Mouse (Mus musculus): ENCODE data around the gene Ces1e. TPM values are rescaled to one million over a fixed set of nuclear protein-coding genes. Genes with fewer than 3 reads are reported as not detected.

The Ces1e gene
- polyA plus RNA-seq, 1 experiment from 2014 or later = not detected

GRCm38 (mm10) chr8:93151401-93151800 is 78.0 kb downstream of the Ces1e start:
- no peak overlapping the region for H3K4me2 ChIP-seq
- 92% methylated on average over 1 of the region's 1 CpGs for WGBS
- no peak for ATAC-seq (replicated peaks; ENCODE audit: low FRiP score)

More at GRCm38 (mm10) chr8:93151401-93151800, 78.0 kb downstream of the Ces1e start:
- no peak for DNase-seq (ENCODE audit: low spot score)
- Histone ChIP-seq H3K4me3 (ENCODE audit: low read depth, low read length) (no peak overlapping the region), H3K27me3 (replicated peaks; ENCODE audit: control insufficient read depth, insufficient read depth, low read length) (no peaks in the 10 kb centered on the region), H3K4me1 (replicated peaks; ENCODE audit: control insufficient read depth, insufficient read depth, low read length) (no peaks in the 10 kb centered on the region), H3K9me3 (ENCODE audit: control insufficient read depth, low read length) (no peaks in the 10 kb centered on the region), H3K9ac (ENCODE audit: low read depth, low read length) (no peak overlapping the region), H3K36me3 (ENCODE audit: control insufficient read depth, insufficient read depth, low read length) (no peaks in the 10 kb centered on the region), H3K27ac (ENCODE audit: low read depth, low read length) (no peak overlapping the region)

Other genes starting within 250 kb of the Ces1e start
- gene Ces1a, start 181.4 kb downstream of the Ces1e start, polyA plus RNA-seq (2014; fragmentation: Nextera tagmentation; extraction: Ambion mirVana) = not detected in 2 replicates
- gene Ces1b, start 149.6 kb downstream of the Ces1e start, polyA plus RNA-seq (2014; fragmentation: Nextera tagmentation; extraction: Ambion mirVana) = not detected in 2 replicates
- 0.22 TPM in 1 of 2 replicates, not detected in the other for gene Ces1c, start 98.3 kb downstream of the Ces1e start, polyA plus RNA-seq (2014; fragmentation: Nextera tagmentation; extraction: Ambion mirVana)
- gene Ces1d, start 31.8 kb downstream of the Ces1e start, polyA plus RNA-seq (2014; fragmentation: Nextera tagmentation; extraction: Ambion mirVana) = 0.16 and 1.1 TPM in 2 replicates
- gene Ces1f, start 50.1 kb upstream of the Ces1e start, polyA plus RNA-seq (2014; fragmentation: Nextera tagmentation; extraction: Ambion mirVana) = not detected in 2 replicates
- gene Ces1g, start 107.7 kb upstream of the Ces1e start, polyA plus RNA-seq (2014; fragmentation: Nextera tagmentation; extraction: Ambion mirVana) = 0.12 and 0.21 TPM in 2 replicates
- gene Ces1h, start 150.1 kb upstream of the Ces1e start, polyA plus RNA-seq (2014; fragmentation: Nextera tagmentation; extraction: Ambion mirVana) = not detected in 2 replicates